In the genomic region with DNA sequence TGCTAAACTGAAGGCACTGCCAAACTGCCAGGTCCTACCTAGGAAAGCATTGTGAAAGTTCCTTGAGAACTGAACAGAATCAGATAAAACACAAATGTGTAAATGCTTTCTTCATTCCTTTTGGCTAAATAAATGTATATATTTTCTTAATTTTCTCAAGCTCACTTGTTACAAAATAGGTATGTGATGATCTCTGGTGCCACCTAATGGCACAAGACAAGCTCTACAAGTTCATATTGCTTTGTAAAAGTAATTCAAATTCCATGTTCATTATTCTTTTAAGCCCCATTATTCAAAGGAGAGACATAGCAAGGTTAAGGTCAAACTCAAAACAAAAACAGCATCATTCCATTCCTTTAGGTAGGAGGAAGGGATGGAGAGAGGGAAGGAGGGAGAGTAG, we compare ENCODE assay signal across 13 mouse cellular contexts. TPM values are rescaled to one million over a fixed set of nuclear protein-coding genes. Genes with fewer than 3 reads are reported as not detected.
DNase-seq lines count a peak whose midpoint lies in the region; ATAC-seq lines count a peak whose summit lies in the region.
"Had no signal": no experiment of that assay in that cellular context is flagged by ENCODE, and none has a peak within 500 bp of the region (broad histone marks: within the 10 kb centered on the region; RNA-seq: fewer than 3 reads in every experiment).

No protein-coding gene starts in this region.

- H3K36me3 ChIP-seq in embryonic facial prominence, embryonic 14.5 days (ENCODE audit: control insufficient read depth, insufficient read depth, low read length), result 0 out of 2 replicates have a peak, but pooled peaks cover 8% of the 10 kb centered on the region
- H3K36me3 ChIP-seq: embryonic facial prominence, embryonic 15.5 days had no signal

- no peaks in the 10 kb centered on the region for H3K9me3 ChIP-seq in embryonic facial prominence, embryonic 14.5 days (ENCODE audit: control insufficient read depth, low read length)
- H3K9me3 ChIP-seq: embryonic facial prominence, embryonic 15.5 days; liver, embryonic 13.5 days had no signal

- no peak overlapping the region for H3K4me2 ChIP-seq in embryonic facial prominence, embryonic 14.5 days (ENCODE audit: low read depth, low read length)
- H3K4me2 ChIP-seq: embryonic facial prominence, embryonic 15.5 days; liver, embryonic 13.5 days had no signal

- H3K4me3 ChIP-seq in embryonic facial prominence, embryonic 14.5 days (ENCODE audit: low read depth, low read length), result no peak overlapping the region
- H3K4me3 ChIP-seq: embryonic facial prominence, embryonic 15.5 days; liver, embryonic 13.5 days had no signal

- H3K4me1 ChIP-seq in embryonic facial prominence, embryonic 14.5 days (ENCODE audit: control insufficient read depth, insufficient read depth, low read length), result peaks cover 8% of the 10 kb centered on the region; the same call in 1 of the 2 replicates

- peaks cover 18% of the 10 kb centered on the region for H3K27me3 ChIP-seq in embryonic facial prominence, embryonic 14.5 days (replicated peaks; ENCODE audit: control insufficient read depth, insufficient read depth, low read length)

- no peak overlapping the region for H3K27ac ChIP-seq in embryonic facial prominence, embryonic 14.5 days (replicated peaks; ENCODE audit: low read depth, low read length)
- H3K27ac ChIP-seq: embryonic facial prominence, embryonic 15.5 days; liver, embryonic 13.5 days had no signal

- ATAC-seq in CD4-positive, CD25-positive, alpha-beta regulatory T cell, adult 4 months, result no peak
- no peak for ATAC-seq in embryonic facial prominence, embryonic 14.5 days (ENCODE audit: low read depth)

- peak; percentile 55 for DNase-seq in CD4-positive, CD25-positive, alpha-beta regulatory T cell, adult 2 months (ENCODE audit: low read depth, low spot score)
- peak; percentile 10 for DNase-seq in kidney, postnatal 14 days
- no peak for DNase-seq in kidney, adult 18-20 months
- DNase-seq in ES-CJ7 (ENCODE audit: low read depth, low spot score), result peak; percentile 36
- DNase-seq in embryonic facial prominence, embryonic 14.5 days (ENCODE audit: low spot score), result peak; percentile 65
- DNase-seq in spleen, postnatal 14 days (ENCODE audit: low spot score in 2 of 2), result no peak
- DNase-seq in left cerebral cortex, adult 11 months (ENCODE audit: low spot score), result no peak
- DNase-seq: adrenal gland, postnatal 14 days; kidney, postnatal 36 days; liver, embryonic 13.5 days had no signal

- no peak overlapping the region for H3K9ac ChIP-seq in embryonic facial prominence, embryonic 14.5 days (ENCODE audit: low read depth, low read length)
- H3K9ac ChIP-seq: embryonic facial prominence, embryonic 15.5 days; liver, embryonic 13.5 days had no signal

RNA-seq across cellular contexts. Expression of gene Gp5, which starts 3.7 kb away (rescaled TPM):
- not detected for polyA plus RNA-seq in CD4-positive, CD25-positive, alpha-beta regulatory T cell, adult 4 months (2017; shearing (Covaris generic))
- 0.32 and 0.56 TPM in 2 replicates for polyA plus RNA-seq in embryonic facial prominence, embryonic 14.5 days (2014; fragmentation: Nextera tagmentation; extraction: Ambion mirVana)

RNA-seq across cellular contexts. Expression of gene Lrrc15, which starts 31.2 kb away (rescaled TPM):
- not detected for polyA plus RNA-seq in CD4-positive, CD25-positive, alpha-beta regulatory T cell, adult 4 months (2017; shearing (Covaris generic))
- polyA plus RNA-seq in embryonic facial prominence, embryonic 14.5 days (2014; fragmentation: Nextera tagmentation; extraction: Ambion mirVana), result 2.3 and 2.7 TPM in 2 replicates
- polyA plus RNA-seq: liver, embryonic 13.5 days; spleen, adult 2 months had no signal

RNA-seq across cellular contexts. Expression of gene Cpn2, which starts 46.9 kb away (rescaled TPM):
- not detected for polyA plus RNA-seq in CD4-positive, CD25-positive, alpha-beta regulatory T cell, adult 4 months (2017; shearing (Covaris generic))
- 0.05 TPM in 1 of 2 replicates, not detected in the other for polyA plus RNA-seq in embryonic facial prominence, embryonic 14.5 days (2014; fragmentation: Nextera tagmentation; extraction: Ambion mirVana)
- polyA plus RNA-seq: embryonic facial prominence, embryonic 15.5 days; spleen, adult 2 months had no signal

Comparison
In these comparisons a context has a peak if more than half of its experiments do, and no peak if none do; other contexts are left out.
1. DNase-seq: peak in CD4-positive, CD25-positive, alpha-beta regulatory T cell, adult 2 months (single experiment), kidney, postnatal 14 days (single experiment), ES-CJ7 (single experiment) and embryonic facial prominence, embryonic 14.5 days (single experiment); none in kidney, adult 18-20 months (single experiment), spleen, postnatal 14 days (0 of 2) and left cerebral cortex, adult 11 months (single experiment).